Mouse (Mus musculus) layer of hippocampus, adult 9-10 months (tissue): ENCODE measurements around the gene Parp16.

Experiments used
- DNase-seq: peaks from one replicate; pipeline ENCODE4 v3.0.0; 2022; ENCODE audit warnings: low spot score

The Parp16 gene

DNA sequence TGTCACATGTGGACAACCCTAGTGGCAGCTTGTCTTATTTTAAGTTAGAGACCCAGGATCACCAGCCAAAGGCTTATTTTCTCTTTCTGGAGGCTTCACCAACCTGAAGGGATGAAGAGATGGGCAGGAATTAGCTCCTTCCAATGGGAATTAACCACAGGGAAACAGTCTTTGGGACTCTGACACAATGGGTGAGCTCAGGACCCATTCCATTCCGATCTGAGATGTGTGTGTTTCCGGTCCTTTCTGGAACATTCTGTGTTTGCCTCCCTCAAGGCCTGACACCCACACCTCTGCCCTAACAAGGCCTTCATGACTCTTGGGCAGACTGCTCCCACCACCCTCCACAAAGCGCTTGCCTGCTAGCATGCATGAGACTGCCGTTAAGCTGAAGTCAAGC, at the start of gene Parp16:
TSS of gene Parp16 (plus strand) at position 301 of the 400 bp plus-strand sequence.
- no peak for DNase-seq

DNA sequence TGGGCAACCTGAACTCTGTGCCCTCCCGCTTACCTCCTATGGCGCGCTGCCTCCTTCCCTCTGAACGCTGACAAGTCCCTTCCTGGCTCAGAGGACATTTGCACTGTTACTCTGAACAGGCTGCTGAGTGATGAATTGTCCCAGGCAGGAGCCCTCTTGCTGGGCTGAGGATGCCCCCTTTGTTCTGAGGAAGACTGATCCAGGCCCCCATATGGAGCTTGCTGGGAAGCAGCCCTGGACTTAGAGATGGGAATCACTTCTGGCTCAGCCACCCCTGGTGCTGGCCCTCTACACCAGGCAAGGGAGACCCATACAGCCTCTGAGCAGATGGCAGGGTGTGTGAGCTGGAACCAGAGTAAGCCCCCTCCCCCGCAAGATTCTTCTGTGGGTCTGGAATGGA, 49.2 kb upstream of the Parp16 start:
- no peak for DNase-seq

DNA sequence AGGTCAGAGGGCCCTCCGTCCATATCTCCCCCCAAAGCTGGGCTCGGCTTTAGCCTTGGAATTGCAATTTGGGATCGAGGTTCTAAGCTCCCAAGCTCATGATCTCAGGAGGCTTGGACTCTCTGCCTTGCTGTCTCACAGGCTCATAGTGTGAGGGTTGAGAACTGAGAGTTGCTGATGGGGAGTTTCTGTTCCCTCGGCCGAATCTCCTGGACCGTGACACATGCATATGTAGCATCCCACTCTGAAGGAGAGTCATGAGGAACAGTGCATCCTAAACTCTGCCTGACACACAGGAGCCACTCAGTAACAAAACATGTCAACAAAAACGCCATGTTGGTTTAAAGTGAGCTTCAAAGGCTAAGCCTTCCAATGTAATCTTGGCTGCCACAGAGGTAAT, 46.6 kb upstream of the Parp16 start:
- DNase-seq, result no peak

DNA sequence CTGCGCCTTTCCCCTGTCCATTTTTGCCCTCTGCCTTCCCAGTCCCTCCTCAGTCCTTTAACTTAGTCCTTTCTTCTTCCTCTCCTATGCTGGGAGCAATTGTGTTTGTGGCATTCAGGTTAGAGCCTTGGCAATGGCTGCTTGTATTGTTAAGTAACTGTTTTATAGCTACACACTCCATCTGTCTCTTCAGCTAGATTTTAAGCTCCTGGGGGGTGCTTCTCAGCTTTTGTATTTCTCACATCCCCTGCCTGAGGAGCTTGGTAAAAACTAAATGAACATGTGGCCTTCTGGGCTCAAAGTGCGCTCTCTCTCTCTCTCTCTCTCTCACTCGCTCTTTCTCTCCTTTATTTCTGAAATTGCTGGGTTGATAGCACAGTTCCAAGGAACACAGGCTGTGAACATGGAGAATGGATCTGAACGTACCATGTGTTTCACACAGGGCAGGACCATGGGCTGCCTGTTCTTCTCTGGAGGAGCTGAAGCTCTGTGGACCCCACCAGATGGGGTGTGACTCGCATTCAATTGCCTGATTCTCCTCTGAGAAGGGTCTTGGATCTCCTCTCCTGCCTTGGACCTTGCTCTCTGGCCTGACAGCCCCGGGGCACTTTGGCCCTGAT, 42.3 kb upstream of the Parp16 start:
- DNase-seq, result no peak

DNA sequence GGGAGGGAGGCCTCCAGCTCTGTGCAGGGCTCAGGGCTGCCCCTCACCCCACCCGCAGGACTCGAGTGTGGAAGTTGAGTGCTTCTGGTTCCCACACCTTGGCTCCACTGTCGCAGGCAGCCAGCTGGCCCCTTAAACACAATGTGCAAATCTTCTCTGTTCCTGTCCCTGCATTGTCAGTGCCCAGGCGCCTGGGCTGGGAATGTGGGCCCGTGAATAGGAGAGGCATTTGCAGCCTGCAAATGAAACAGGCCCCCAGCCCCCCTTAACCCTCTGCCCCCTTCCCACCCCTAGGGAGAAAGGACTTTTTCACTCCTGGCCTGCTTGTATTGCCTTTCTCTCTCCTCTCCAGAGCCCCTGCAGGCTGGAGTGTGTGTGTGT, 41.8 kb upstream of the Parp16 start:
- DNase-seq, result no peak

DNA sequence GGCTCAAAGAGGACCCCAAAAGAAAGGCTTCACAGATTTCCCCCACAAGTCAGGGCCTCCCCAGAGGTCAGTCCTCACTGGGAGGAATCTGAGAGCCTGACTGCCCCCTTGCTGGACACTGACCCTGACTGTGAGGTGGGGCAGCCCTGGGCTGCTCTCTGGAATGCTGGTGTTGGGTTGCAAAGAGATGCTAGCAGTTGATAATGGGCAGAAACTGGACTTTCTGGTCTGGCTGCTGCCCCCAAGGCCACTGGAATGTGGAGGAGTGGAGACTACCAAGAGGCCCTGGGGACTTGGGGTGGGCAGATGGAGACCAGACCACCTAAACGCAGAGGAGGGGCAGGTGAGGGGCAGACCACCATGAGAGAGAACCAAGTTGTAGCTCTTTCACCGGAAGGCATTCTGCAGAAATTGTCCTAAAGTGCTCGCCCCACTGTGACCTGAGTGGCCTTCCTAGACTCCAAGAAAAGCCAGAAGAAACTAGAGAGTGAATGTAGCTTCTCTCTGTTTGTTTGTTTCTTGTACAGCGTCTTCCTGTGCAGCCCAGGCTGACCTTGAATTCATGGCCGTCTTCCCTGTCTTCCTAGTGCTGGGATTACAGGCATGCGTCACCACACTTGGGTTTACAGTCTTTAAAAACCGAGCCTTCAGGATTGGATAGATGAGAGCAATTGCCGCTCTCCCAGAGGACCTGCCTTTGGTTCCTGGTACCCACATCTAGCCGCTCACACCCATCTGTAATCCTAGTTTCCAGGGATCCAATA, 40.3 kb upstream of the Parp16 start:
- no peak for DNase-seq

DNA sequence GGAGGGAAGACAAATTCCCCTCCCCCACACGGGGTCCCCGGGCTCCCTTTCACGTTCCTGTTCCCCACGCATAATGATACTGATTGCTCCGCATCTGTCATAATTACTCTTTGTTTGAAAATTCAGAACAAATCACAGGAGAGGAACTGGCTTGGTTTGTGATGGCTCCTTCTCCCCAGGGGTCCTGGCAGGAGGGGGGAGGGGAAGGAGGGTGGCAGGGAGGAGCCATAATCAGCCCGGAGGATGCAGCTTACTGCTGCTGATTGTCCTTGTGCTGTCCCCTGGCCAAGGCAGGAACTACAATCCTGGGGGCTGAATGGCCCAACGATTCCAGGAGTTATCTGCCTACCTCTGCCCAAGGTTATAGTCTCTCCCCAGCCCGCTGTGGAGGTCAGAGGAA, 38.5 kb upstream of the Parp16 start:
- DNase-seq, result no peak

DNA sequence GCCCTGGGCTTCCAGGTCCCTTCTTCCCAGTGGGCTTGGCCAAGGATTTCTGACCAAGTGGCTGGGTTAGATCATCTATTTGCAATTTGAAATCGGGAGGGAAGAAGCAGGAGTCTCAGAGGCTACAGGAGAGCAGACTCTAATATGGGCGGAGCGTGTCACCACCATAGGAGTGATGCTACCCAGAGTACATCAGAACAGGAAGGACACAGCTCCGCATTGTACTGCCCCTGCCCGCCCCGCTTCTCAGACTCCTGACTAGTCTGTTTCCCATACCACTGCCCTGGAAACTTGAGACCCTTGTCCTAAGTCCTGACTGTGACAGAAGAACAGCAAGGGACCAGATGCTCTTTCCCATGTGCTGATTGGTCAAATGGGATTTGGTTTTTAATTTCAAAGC, 37.5 kb upstream of the Parp16 start:
- DNase-seq, result no peak

DNA sequence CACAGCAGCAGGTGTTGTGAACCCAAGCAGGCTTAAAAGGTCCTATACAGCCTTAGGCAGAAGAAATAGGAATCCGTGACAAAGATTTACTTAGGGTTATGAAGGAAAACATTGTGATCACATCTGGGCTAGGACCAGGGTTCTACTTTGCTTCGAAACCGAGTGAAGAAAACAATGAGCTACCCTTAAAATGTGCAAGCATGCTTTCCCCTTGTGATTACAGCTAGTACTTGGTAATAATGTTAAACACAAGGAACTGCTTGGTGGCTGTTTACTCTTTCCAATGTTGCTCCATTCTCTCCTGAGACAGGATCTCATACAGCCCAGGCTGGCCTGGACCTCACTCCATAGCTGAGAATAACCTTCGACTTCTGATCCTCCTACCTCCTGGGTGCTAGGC, 34.0 kb upstream of the Parp16 start:
- no peak for DNase-seq

DNA sequence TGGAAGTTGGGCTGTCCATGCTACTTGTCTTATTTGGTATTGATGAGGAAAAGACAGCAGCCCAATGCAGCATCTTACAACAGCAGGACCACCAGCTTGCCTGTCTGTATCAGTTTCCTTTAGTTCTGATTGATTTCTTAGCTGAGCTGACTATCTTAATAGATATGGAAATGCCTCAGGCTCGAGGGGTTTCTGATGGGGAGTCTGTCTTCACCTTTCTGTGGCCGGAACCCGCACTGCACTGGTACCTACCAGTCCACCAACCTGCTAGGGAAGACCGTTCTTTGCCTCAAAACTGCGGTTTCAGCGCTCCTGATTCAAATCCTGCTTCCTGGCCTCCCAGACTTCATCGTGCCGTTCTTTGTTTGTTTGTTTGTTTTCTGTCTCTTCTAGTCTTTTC, 33.3 kb upstream of the Parp16 start:
- DNase-seq, result no peak

DNA sequence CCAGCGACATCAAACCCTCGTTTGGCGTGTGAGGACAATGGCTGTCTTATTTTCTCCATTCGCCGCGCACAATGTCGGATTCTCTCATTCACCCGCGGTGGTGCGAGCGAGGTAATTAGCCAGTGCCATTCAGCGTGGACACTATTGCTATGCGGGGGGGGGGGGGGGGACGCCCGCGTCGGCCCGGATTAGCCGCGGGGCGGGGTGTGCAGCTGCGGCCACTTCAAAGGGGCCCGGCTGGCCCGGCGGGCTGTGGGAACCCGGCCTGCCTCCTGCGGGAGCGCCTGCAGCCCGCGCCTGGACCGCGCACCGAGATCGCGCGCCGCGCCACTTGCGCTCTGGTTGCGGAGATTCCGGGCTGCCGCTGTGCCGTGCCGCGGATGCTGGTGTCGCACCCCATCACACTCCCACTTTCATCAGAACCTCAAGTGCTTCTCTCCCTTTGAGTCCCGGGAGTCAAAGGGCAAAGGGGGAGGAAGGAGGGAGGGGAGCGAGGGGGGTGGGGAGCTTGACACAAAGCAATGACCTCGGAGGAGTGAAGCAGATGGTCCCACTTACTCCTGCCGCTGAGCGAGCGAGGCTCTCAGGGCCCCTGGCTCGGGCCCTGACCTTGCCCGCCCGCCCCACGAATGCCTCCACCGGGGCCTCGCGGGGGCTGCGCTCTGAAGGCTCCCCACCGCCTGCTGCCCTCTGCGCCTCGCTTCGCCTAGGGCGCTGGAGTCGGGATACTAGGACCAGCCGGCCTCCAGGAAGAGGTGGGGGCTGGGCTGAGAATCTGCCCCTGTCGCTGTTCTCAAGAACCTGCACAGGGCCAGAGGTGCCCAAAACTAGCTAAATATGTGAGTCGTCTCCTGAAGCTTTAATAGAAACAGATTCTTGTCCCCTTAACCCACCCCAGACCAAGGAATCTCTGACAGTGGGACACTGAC, 32.2 kb upstream of the Parp16 start:
- no peak for DNase-seq

DNA sequence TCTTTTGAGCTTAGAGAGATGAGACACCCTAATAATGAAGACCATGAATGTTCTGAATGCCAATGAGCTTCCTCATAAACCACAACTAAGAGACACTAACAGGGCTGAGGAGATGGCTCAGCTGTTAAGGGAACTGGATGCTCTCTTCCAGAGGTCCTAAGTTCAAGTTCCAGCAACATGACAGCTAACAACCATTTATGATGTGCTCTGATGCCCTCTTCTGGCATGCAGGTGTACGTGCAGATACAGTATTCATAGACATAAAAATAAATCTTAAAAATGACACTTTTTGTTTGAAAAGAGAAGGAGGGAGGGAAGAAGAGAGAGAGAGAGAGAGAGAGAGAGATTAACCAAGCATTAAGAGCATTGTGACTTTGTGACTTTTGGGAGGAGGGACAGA, 30.3 kb upstream of the Parp16 start:
- no peak for DNase-seq

DNA sequence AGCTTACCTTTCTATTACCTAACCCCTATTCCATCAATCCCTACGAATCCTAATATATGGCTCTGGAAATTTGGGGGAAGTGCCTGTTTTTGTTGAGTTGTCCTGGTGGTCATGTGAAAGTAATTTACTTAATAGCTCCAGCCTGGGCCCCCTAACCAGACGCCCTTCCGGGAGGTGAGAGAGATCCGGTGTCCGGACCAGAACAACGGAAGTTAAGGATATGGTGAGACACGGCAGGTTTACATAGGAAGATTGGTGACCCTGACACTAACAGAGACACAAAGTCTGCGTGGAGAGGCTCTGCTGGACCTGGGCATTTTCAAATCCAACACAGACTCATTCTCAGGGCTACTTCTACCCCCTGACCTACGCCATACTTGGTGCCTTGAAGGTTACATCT, 28.8 kb upstream of the Parp16 start:
- no peak for DNase-seq

DNA sequence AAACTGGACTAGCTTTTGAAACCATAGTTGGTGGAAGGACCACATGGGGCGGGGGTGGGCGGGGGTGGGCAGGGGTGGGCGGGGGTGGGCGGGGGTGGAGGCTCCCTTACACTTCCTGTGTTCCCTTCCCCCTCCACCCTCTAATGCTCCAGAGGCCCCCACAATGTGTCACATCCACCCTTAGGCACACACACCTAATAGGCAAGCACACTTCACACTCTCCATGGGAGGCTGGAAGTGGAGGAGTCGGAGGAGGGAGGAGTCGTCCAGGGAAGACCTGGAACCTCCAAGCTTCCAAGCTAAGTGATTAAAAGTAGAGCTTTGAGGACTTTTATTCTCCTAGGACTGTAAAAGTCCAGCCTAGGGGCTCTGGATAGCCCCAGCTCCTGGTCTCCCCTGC, 26.6 kb upstream of the Parp16 start:
- DNase-seq, result no peak

DNA sequence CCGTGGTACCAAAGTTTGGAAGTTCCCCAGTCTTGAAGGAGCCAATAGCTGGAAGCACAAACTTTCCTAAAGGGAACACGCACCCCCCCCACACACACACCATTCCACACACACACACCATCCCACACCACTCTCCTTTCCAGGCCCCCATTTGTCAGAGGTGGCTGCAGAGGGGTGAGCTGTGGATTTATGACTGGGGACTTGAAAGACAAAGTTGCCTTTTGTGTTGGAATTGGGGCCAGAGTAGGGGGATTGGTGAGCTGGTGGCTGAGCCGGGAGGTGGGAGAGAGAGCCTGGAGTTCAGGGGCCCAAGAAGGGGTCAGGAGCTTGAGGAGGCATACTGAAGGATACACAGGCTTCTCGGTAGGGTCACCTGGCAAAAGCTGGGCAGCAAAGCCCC, 26.2 kb upstream of the Parp16 start:
- DNase-seq, result no peak

DNA sequence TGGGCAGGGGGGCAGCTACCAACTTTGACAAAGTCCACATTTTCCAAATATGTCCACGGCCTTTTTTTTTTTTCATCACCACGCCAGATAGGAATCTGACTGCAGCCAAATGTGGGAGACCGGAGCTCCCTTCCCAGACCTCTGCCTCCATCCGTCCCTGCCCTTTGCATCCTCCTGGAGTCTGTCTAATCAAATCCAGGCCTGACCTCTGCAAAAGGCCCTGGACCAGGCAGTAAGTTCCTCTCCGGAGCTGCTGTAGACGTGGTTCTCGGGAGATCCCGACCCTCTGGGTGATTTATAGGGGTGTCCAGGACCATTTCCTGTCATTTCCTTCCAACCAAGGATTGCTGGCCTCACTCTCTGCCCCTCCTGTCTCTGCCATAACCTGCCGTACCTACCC, 22.5 kb upstream of the Parp16 start:
- no peak for DNase-seq

DNA sequence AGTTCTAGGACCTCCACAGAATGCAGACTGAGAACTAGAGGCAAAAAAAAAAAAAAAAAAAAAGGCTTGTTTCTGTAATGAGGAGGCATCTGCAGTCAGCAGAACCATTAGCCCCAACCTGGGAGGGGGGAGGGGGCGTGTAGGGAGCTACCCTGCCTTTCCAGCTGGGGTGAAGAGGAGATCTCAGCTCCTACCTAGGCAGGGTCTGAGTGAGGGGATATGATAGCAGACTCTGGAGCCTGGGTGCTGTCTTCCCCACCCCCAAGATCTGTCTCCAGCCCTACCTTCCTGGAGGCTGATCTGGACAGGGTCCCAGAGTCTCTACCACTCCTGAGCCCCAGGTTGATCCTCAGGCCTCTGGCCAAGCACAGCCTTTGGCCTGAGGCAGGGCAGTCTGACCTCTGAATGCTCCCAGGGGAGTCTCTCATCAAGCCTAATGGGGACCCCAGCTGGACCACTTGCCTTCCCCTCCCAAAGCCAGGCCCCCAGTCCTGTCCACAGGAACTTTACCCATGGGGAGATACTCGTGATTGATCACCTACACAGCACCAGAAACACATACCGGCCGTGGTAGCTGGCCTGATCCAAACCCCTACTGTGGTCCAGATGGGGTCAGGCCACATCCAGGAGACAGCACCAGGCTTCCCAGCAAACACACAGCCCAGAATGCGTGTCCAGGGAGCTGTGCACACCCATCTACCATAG, 19.8 kb upstream of the Parp16 start:
- no peak for DNase-seq

DNA sequence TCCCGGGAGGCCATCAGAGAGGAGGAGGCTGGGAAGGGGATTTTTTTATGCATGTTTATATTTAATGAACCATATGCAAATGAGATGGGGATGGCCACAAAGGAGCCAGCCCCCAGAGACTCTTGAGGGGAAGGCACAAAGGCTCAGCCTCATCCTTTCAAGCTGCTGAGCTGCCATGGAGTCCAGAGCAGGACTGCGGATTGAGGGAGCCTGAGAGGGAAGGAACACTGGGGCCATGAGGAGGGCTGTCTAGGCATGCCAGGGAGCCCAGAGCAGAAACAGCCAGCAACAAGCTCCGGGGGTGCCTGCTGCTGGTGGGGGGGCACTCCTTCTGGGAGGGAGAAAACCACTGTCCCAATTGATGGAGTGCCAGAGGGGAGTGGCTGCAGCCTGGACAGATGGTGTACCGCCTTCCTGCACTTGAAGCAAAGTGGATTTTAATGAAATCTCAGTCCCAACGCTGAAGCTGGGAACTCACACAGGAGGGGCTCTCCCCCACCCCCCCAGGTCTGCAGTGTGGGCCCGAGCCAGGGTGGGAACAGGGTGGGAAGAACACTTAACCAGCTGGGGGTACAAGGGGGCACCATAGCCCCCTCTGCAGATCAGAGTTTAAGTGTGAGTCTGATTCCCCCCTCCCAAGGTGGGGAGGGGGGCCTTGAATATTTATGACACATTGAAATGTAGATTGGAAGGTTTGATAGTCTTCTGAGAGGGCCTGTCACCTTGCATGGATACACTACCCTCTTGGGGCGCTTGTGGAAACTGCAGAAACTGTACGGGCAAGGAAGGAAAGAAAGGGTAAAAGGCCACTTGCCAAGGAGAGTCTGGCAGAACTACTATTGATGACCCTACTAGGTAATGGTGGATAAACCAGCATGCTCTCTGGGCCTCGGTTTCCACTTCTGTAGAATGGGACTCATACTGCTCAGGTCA, 18.9 kb upstream of the Parp16 start:
- DNase-seq, result no peak

DNA sequence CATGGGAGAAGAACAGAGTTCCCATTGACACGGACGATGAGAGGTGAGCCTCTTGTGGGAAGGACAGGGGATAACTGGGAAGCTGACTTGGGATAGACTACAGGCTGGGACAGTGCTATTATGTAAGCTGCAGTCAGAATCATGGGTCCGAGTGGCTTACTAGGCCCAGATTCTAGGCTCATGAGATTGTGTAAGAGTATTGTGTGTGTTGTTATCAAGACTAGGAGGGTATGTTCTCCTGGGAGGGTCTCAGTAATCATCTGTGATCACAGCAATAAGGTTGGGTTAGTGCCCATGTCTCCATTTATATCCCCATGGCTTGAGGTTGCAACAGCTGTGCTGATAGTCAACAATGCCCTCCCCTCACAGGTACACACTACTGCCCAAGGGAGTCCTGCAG, 17.7 kb upstream of the Parp16 start:
- DNase-seq, result no peak

DNA sequence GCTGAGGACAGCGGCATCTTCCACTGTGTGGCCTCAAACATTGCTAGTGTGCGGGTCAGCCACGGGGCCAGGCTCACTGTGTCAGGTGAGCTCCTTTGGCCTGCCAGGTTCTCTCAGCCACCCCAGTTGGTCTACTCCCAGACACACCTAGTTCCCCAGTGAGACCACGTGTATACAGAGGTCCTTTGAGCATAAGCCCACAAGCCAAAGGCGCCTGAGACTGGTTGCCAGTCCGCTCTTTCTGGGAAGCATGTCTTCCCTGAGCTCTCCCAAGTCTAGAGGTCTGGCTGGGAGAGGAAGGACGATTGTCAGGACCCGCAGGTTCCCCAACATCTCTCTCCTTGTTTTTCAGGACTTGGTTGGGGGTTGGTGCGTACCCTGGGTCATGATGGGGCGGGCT, 17.2 kb upstream of the Parp16 start:
- no peak for DNase-seq
